Mouse (Mus musculus) small intestine, adult 2 months (tissue): Measurements from ENCODE around the gene Fam131b. TPM values are rescaled to one million over a fixed set of nuclear protein-coding genes. Genes with fewer than 3 reads are reported as not detected.

Source experiments
- H3K27ac ChIP-seq: fragments of 200-500 bp; 2 replicates; pipeline ENCODE4 v1.5.1; 2012; ENCODE audit warnings: low read depth, low read length, control low read depth, inconsistent platforms; ENCODE audit not compliant: insufficient read depth
- H3K27me3 ChIP-seq: fragments of 200-500 bp; 2 replicates; pipeline ENCODE4 v1.6.1; 2012; ENCODE audit warnings: mild to moderate bottlenecking, moderate library complexity, low read length, inconsistent platforms; ENCODE audit not compliant: control insufficient read depth, insufficient read depth
- H3K36me3 ChIP-seq: fragments of 200-500 bp; 2 replicates; pipeline ENCODE4 v1.6.1; 2012; ENCODE audit warnings: mild to moderate bottlenecking, low read length, control low read depth, inconsistent platforms; ENCODE audit not compliant: control insufficient read depth, insufficient read depth
- H3K4me1 ChIP-seq: fragments of 200-500 bp; 2 replicates; pipeline ENCODE4 v1.6.1; 2012; ENCODE audit warnings: low read length, inconsistent platforms, mixed read lengths; ENCODE audit not compliant: control insufficient read depth, insufficient read depth, insufficient read length
- H3K4me3 ChIP-seq: fragments of 200-500 bp; 2 replicates; pipeline ENCODE4 v1.5.1; 2012; ENCODE audit warnings: low read depth, mild to moderate bottlenecking, control low read depth, inconsistent platforms, low read length, moderate library complexity
- CTCF ChIP-seq: fragments of 200-500 bp; IDR thresholded peaks from 2 replicates; pipeline ENCODE4 v1.5.1; 2012; ENCODE audit warnings: low read depth, mild to moderate bottlenecking, control low read depth, inconsistent platforms, low read length, moderate library complexity, mixed read lengths; ENCODE audit not compliant: insufficient replicate concordance, insufficient read length; ENCODE audit errors: extremely low read depth
- POLR2A ChIP-seq: fragments of 200-500 bp; IDR thresholded peaks from 2 replicates; pipeline ENCODE4 v1.6.1; 2012; ENCODE audit warnings: low read depth, mild to moderate bottlenecking, control low read depth, inconsistent platforms, low read length, moderate library complexity
- WGBS: fragments of 180-500 bp; shearing (Covaris S2); methylation state at CpG from one replicate; pipeline ENCODE4 v1.1.7; 2018; 5-methylcytosine and 5-hydroxymethylcytosine counted together
- polyA plus RNA-seq: library from polyadenylated mRNA; depleted of rRNA; stranded (reverse); fragments of >200 nt; gene quantifications from 2 replicates; pipeline ENCODE4 v1.2.3, GENCODE M21; 2012

The Fam131b gene
- polyA plus RNA-seq, 1 experiment = 0.19 TPM

GRCm38 (mm10) chr6:42293327-42293726 is 31.1 kb downstream of the Fam131b start:
- no peaks in the 10 kb centered on the region for H3K36me3 ChIP-seq
- H3K4me3 ChIP-seq = no peak overlapping the region
- WGBS = 55% methylated on average over 6 of the region's 6 CpGs
- H3K27me3 ChIP-seq = no peaks in the 10 kb centered on the region
- peaks cover 7% of the 10 kb centered on the region; the same call in 1 of the 2 replicates for H3K4me1 ChIP-seq
- no peak overlapping the region for H3K27ac ChIP-seq
- TF ChIP-seq CTCF (no peak), POLR2A (no peak)

GRCm38 (mm10) chr6:42287562-42287961 is 36.9 kb downstream of the Fam131b start:
- Histone ChIP-seq H3K27me3 (no peaks in the 10 kb centered on the region), H3K27ac (no peak overlapping the region), H3K36me3 (peaks cover 10% of the 10 kb centered on the region), H3K4me1 (peaks cover 5% of the 10 kb centered on the region; the same call in 1 of the 2 replicates), H3K4me3 (no peak overlapping the region)
- TF ChIP-seq CTCF (no peak), POLR2A (no peak)

- 84% methylated on average over 5 of the region's 5 CpGs for whole genome bisulfite sequencing
- TF ChIP-seq POLR2A = no peak
- no peak for TF ChIP-seq CTCF
Measured at GRCm38 (mm10) chr6:42286448-42286847, 38.0 kb downstream of the Fam131b start, which contains the start of gene Clcn1. Clcn1 (plus strand) TSS chr6:42286685.

GRCm38 (mm10) chr6:42282865-42283528 is 41.4 kb downstream of the Fam131b start:
- 80% methylated on average over 5 of the region's 5 CpGs for WGBS
- no peak overlapping the region for H3K4me3 ChIP-seq
- no peak overlapping the region for H3K27ac ChIP-seq
- peaks cover 46% of the 10 kb centered on the region for H3K36me3 ChIP-seq
- H3K27me3 ChIP-seq = no peaks in the 10 kb centered on the region
- H3K4me1 ChIP-seq = peaks cover 3% of the 10 kb centered on the region; the same call in 1 of the 2 replicates
- TF ChIP-seq CTCF = no peak
- no peak for TF ChIP-seq POLR2A

More at GRCm38 (mm10) chr6:42286448-42286847, 38.0 kb downstream of the Fam131b start, which contains the start of gene Clcn1:
- Histone ChIP-seq H3K4me1 (peaks cover 5% of the 10 kb centered on the region; the same call in 1 of the 2 replicates), H3K36me3 (peaks cover 17% of the 10 kb centered on the region), H3K4me3 (no peak within 1 kb of the TSS), H3K27me3 (no peaks in the 10 kb centered on the region), H3K27ac (no peak within 1 kb of the TSS)

- peaks cover 72% of the 10 kb centered on the region for H3K36me3 ChIP-seq
- no peaks in the 10 kb centered on the region for H3K27me3 ChIP-seq
- no peak overlapping the region for H3K27ac ChIP-seq
- no peaks in the 10 kb centered on the region for H3K4me1 ChIP-seq
- WGBS = 40% methylated on average over 2 of the region's 2 CpGs
- no peak for TF ChIP-seq POLR2A
- TF ChIP-seq CTCF = no peak
- H3K4me3 ChIP-seq = no peak overlapping the region
Measured at GRCm38 (mm10) chr6:42276151-42276550, 48.3 kb downstream of the Fam131b start.

GRCm38 (mm10) chr6:42270817-42271216 is 53.6 kb downstream of the Fam131b start:
- peaks cover 58% of the 10 kb centered on the region for H3K36me3 ChIP-seq

More at GRCm38 (mm10) chr6:42270817-42271216, 53.6 kb downstream of the Fam131b start:
- Histone ChIP-seq H3K4me1 (peaks cover 2% of the 10 kb centered on the region; the same call in 1 of the 2 replicates), H3K27ac (no peak overlapping the region), H3K4me3 (no peak overlapping the region), H3K27me3 (no peaks in the 10 kb centered on the region)
- TF ChIP-seq POLR2A (no peak), CTCF (no peak)
